Mouse (Mus musculus) CH12.LX (cell line): ENCODE results near the gene Il11.

Experiments
- CTCF ChIP-seq, 2 experiments: IDR thresholded peaks in 1 of 2; conservative IDR thresholded peaks in 1 of 2; 2 replicates each; pipeline ENCODE4 v1.5.1; 2011 to 2012; ENCODE audit warnings: low read depth in 2 of 2, low read length in 2 of 2, improper control_type of control experiment in 1 of 2, inconsistent platforms in 1 of 2, mild to moderate bottlenecking in 1 of 2, moderate library complexity in 1 of 2
- E2F4 ChIP-seq: IDR thresholded peaks from 2 replicates; pipeline ENCODE4 v1.6.1; 2011; ENCODE audit warnings: low read depth, low read length, improper control_type of control experiment; ENCODE audit not compliant: insufficient replicate concordance
- EP300 ChIP-seq: IDR thresholded peaks from 2 replicates; pipeline ENCODE4 v1.6.1; 2011; ENCODE audit warnings: low read length, improper control_type of control experiment
- MAFK ChIP-seq: IDR thresholded peaks from 2 replicates; pipeline ENCODE4 v1.6.1; 2011; ENCODE audit warnings: low read length, improper control_type of control experiment; ENCODE audit not compliant: insufficient replicate concordance
- POLR2A ChIP-seq: IDR thresholded peaks from 2 replicates; pipeline ENCODE4 v1.6.1; 2011; ENCODE audit warnings: low read depth, mild to moderate bottlenecking, improper control_type of control experiment, low read length
- SMC3 ChIP-seq: IDR thresholded peaks from 2 replicates; pipeline ENCODE4 v1.6.1; 2011; ENCODE audit warnings: low read depth, low read length, improper control_type of control experiment
- TBP ChIP-seq: conservative IDR thresholded peaks from 2 replicates; pipeline ENCODE4 v1.6.1; 2011; ENCODE audit warnings: low read depth, low read length, improper control_type of control experiment
- USF2 ChIP-seq: conservative IDR thresholded peaks from 2 replicates; pipeline ENCODE4 v1.6.1; 2011; ENCODE audit warnings: low read depth, low read length, improper control_type of control experiment

- TF ChIP-seq EP300 (no peak), TBP (no peak), E2F4 (no peak), CTCF (conservative IDR thresholded peaks at IDR 0.05 in 1 of 2, IDR thresholded peaks at IDR 0.05 in 1 of 2; ENCODE audit: low read depth in 2 of 2, low read length in 2 of 2) (no peak), MAFK (no peak), USF2 (no peak), POLR2A (no peak), SMC3 (no peak)
Measured at GRCm38 (mm10) chr7:4752821-4753570, 29.7 kb downstream of the Il11 start, which contains the start of gene Cox6b2.
